Mouse (Mus musculus) thymus, adult 18-20 months (tissue): ENCODE data around the gene Slc39a3.

Source experiments
- DNase-seq, 2 experiments: peaks; one replicate each; pipeline ENCODE4 v3.0.0; 2022; ENCODE audit warnings: mixed read lengths in 2 of 2

Gene Slc39a3

GRCm38 (mm10) chr10:80981564-80982112, 55.6 kb downstream of the Slc39a3 start:
- no peak for DNase-seq
